Comparison of ENCODE assay signal across 22 mouse cellular contexts in the genomic region with DNA sequence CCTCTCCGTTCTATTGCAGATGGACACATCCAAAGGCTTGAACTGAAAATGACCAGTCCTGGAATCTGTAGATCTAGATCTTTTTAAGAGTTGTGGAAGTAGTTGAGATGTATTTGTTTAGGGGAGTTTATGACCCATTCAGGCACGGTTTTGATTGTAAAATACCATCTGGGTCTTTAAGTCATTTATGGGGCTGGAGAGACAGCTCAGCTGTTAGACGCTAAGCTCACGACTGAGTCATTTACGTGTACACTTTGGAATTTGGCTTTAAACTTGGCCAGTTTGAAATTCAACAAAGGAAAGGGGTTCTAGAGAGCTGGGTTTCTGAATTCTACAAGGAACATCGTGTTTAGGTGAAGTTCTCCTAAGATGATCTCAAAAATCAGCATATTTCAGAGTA.
A peak's percentile ranks its signal among the peaks of the same experiment; 100 is the strongest.
DNase-seq lines count a peak whose midpoint lies in the region; ATAC-seq and TF ChIP-seq lines count a peak whose summit lies in the region.
"Had no signal": no experiment of that assay in that cellular context is flagged by ENCODE, and none has a peak within 500 bp of the region (broad histone marks: within the 10 kb centered on the region; RNA-seq: fewer than 3 reads in every experiment).

No protein-coding gene starts in this region.

- no peak for TF ChIP-seq POLR2A in limb, embryonic 14.5 days (IDR thresholded peaks at IDR 0.05; ENCODE audit: borderline replicate concordance, extremely low read depth, insufficient read depth, insufficient read length)

- H3K27me3 ChIP-seq in intestine, embryonic 16.5 days (replicated peaks; ENCODE audit: control insufficient read depth, insufficient read depth, low read length), result no peaks in the 10 kb centered on the region
- no peaks in the 10 kb centered on the region for H3K27me3 ChIP-seq in intestine, embryonic 15.5 days (replicated peaks)
- no peaks in the 10 kb centered on the region for H3K27me3 ChIP-seq in midbrain, embryonic 16.5 days (ENCODE audit: control insufficient read depth, insufficient read depth, low read depth, low read length)
- no peaks in the 10 kb centered on the region for H3K27me3 ChIP-seq in midbrain, embryonic 10.5 days (ENCODE audit: low read depth, poor library complexity, severe bottlenecking)
- no peaks in the 10 kb centered on the region for H3K27me3 ChIP-seq in limb, embryonic 14.5 days (ENCODE audit: control insufficient read depth, insufficient read depth, low read length)
- H3K27me3 ChIP-seq: hindbrain, embryonic 12.5 days had no signal

- DNase-seq in midbrain, embryonic 10.5 days (ENCODE audit: low spot score), result no peak
- DNase-seq in limb, embryonic 14.5 days (ENCODE audit: low spot score), result peak; percentile 61
- no peak for DNase-seq in heart, postnatal 10 days
- DNase-seq: adrenal gland, adult 8-10 months; adrenal gland, postnatal 36 days; cerebellum, adult 2 months; cerebellum, postnatal 10 days; gastrocnemius, adult 2 months; gastrocnemius, postnatal 25 days; heart, postnatal 4 days had no signal

- H3K27ac ChIP-seq in intestine, embryonic 16.5 days (ENCODE audit: low read length), result no peak overlapping the region
- no peak overlapping the region for H3K27ac ChIP-seq in intestine, embryonic 15.5 days
- 0 out of 2 replicates have a peak overlapping the region, but pooled peaks have one; percentile 77 for H3K27ac ChIP-seq in midbrain, embryonic 16.5 days (ENCODE audit: low read length)
- H3K27ac ChIP-seq in midbrain, embryonic 10.5 days (replicated peaks), result no peak overlapping the region
- no peak overlapping the region for H3K27ac ChIP-seq in limb, embryonic 14.5 days (replicated peaks; ENCODE audit: low read depth, low read length)
- H3K27ac ChIP-seq: embryonic facial prominence, embryonic 10.5 days; gastrocnemius, adult 2 months; heart, embryonic 13.5 days; hindbrain, embryonic 12.5 days; hindbrain, postnatal 0 days had no signal

- ATAC-seq in intestine, embryonic 16.5 days, result 0 out of 2 replicates have a peak, but pooled peaks have one; percentile 31
- ATAC-seq in intestine, embryonic 15.5 days, result no peak
- ATAC-seq in midbrain, embryonic 16.5 days, result no peak
- ATAC-seq in limb, embryonic 14.5 days (ENCODE audit: low FRiP score, low read depth), result peak; percentile 75; the same call in 1 of the 2 replicates
- ATAC-seq in activated CD4-positive, CD25-positive, alpha-beta regulatory T cell, adult 4 months, result no peak
- ATAC-seq: forebrain, embryonic 14.5 days had no signal

- H3K4me3 ChIP-seq in intestine, embryonic 16.5 days (ENCODE audit: low read length), result no peak overlapping the region
- H3K4me3 ChIP-seq in intestine, embryonic 15.5 days (replicated peaks), result no peak overlapping the region
- H3K4me3 ChIP-seq in midbrain, embryonic 16.5 days (ENCODE audit: low read depth, low read length), result no peak overlapping the region
- no peak overlapping the region for H3K4me3 ChIP-seq in midbrain, embryonic 10.5 days
- H3K4me3 ChIP-seq in limb, embryonic 14.5 days (replicated peaks; ENCODE audit: low read length), result no peak overlapping the region
- H3K4me3 ChIP-seq: embryonic facial prominence, embryonic 10.5 days; erythroblast, embryonic 14.5 days; forebrain, embryonic 10.5 days; gastrocnemius, adult 2 months; heart, embryonic 13.5 days; hindbrain, embryonic 12.5 days had no signal

- H3K9ac ChIP-seq in intestine, embryonic 16.5 days (ENCODE audit: low read depth, low read length), result no peak overlapping the region
- no peak overlapping the region for H3K9ac ChIP-seq in intestine, embryonic 15.5 days
- H3K9ac ChIP-seq in midbrain, embryonic 16.5 days (ENCODE audit: low read depth, low read length), result no peak overlapping the region
- no peak overlapping the region for H3K9ac ChIP-seq in limb, embryonic 14.5 days (ENCODE audit: low read depth, low read length, severe bottlenecking)
- H3K9ac ChIP-seq: heart, embryonic 13.5 days; hindbrain, embryonic 12.5 days had no signal

- WGBS in intestine, embryonic 16.5 days, result 43% methylated on average over 6 of the region's 6 CpGs
- 28% methylated on average over 6 of the region's 6 CpGs for WGBS in intestine, embryonic 15.5 days
- 93% methylated on average over 6 of the region's 6 CpGs for WGBS in midbrain, embryonic 16.5 days
- 93% methylated on average over 6 of the region's 6 CpGs for WGBS in midbrain, embryonic 10.5 days
- WGBS in limb, embryonic 14.5 days, result 35% methylated on average over 6 of the region's 6 CpGs

- intact Hi-C loops in heart, postnatal 10 days (cut with DNase I), result no loop called here

- peaks cover 19% of the 10 kb centered on the region for H3K4me1 ChIP-seq in intestine, embryonic 16.5 days (ENCODE audit: control insufficient read depth, insufficient read depth, low read length)
- 0 out of 2 replicates have a peak, but pooled peaks cover 9% of the 10 kb centered on the region for H3K4me1 ChIP-seq in intestine, embryonic 15.5 days (replicated peaks)
- H3K4me1 ChIP-seq in midbrain, embryonic 16.5 days (ENCODE audit: control insufficient read depth, insufficient read depth, low read length), result peaks cover 14% of the 10 kb centered on the region
- H3K4me1 ChIP-seq in midbrain, embryonic 10.5 days, result peaks cover 49% of the 10 kb centered on the region
- H3K4me1 ChIP-seq in limb, embryonic 14.5 days (ENCODE audit: control insufficient read depth, insufficient read depth, low read length), result peaks cover 31% of the 10 kb centered on the region
- H3K4me1 ChIP-seq: heart, embryonic 13.5 days had no signal

- no peaks in the 10 kb centered on the region for H3K9me3 ChIP-seq in intestine, embryonic 16.5 days (ENCODE audit: control insufficient read depth, low read length)
- H3K9me3 ChIP-seq in intestine, embryonic 15.5 days, result no peaks in the 10 kb centered on the region
- H3K9me3 ChIP-seq in midbrain, embryonic 16.5 days (replicated peaks; ENCODE audit: control insufficient read depth, low read length, poor library complexity, severe bottlenecking), result no peaks in the 10 kb centered on the region
- no peaks in the 10 kb centered on the region for H3K9me3 ChIP-seq in midbrain, embryonic 10.5 days (replicated peaks)
- no peaks in the 10 kb centered on the region for H3K9me3 ChIP-seq in limb, embryonic 14.5 days (ENCODE audit: control insufficient read depth, low read length)
- H3K9me3 ChIP-seq: embryonic facial prominence, embryonic 10.5 days; forebrain, embryonic 10.5 days; G1E; heart, embryonic 13.5 days; hindbrain, embryonic 12.5 days had no signal

- no peaks in the 10 kb centered on the region for H3K36me3 ChIP-seq in intestine, embryonic 16.5 days (ENCODE audit: control insufficient read depth, insufficient read depth, low read length)
- H3K36me3 ChIP-seq in intestine, embryonic 15.5 days, result no peaks in the 10 kb centered on the region
- no peaks in the 10 kb centered on the region for H3K36me3 ChIP-seq in midbrain, embryonic 16.5 days (ENCODE audit: control insufficient read depth, insufficient read depth, low read length)
- H3K36me3 ChIP-seq in midbrain, embryonic 10.5 days, result no peaks in the 10 kb centered on the region
- H3K36me3 ChIP-seq in limb, embryonic 14.5 days (ENCODE audit: control insufficient read depth, insufficient read depth, low read length), result no peaks in the 10 kb centered on the region
- H3K36me3 ChIP-seq: embryonic facial prominence, embryonic 10.5 days; forebrain, embryonic 10.5 days; G1E; heart, embryonic 13.5 days; hindbrain, embryonic 12.5 days had no signal

- H3K4me2 ChIP-seq in intestine, embryonic 16.5 days (ENCODE audit: low read depth, low read length), result no peak overlapping the region
- H3K4me2 ChIP-seq in intestine, embryonic 15.5 days (replicated peaks), result no peak overlapping the region
- no peak overlapping the region for H3K4me2 ChIP-seq in midbrain, embryonic 16.5 days (ENCODE audit: low read length)
- no peak overlapping the region for H3K4me2 ChIP-seq in limb, embryonic 14.5 days (replicated peaks; ENCODE audit: low read depth, low read length, severe bottlenecking)
- H3K4me2 ChIP-seq: heart, embryonic 13.5 days; hindbrain, embryonic 12.5 days had no signal

Comparison
In these comparisons a context has a peak if more than half of its experiments do, and no peak if none do; other contexts are left out.
1. ATAC-seq: peak in intestine, embryonic 16.5 days (single experiment) and limb, embryonic 14.5 days (single experiment); none in intestine, embryonic 15.5 days (single experiment), midbrain, embryonic 16.5 days (single experiment) and activated CD4-positive, CD25-positive, alpha-beta regulatory T cell, adult 4 months (single experiment).